Mouse (Mus musculus) embryonic facial prominence, embryonic 11.5 days (tissue): ENCODE measurements around the gene Gabarap. TPM values are rescaled to one million over a fixed set of nuclear protein-coding genes. Genes with fewer than 3 reads are reported as not detected.

Experiments
- ATAC-seq: fragments of 200-750 bp; cut with Nextera tagmentation; replicated peaks from 2 replicates; pipeline ENCODE4 v1.8.0; 2017; ENCODE audit warnings: low read depth; ENCODE audit not compliant: insufficient number of reproducible peaks, low FRiP score, low TSS enrichment
- DNase-seq: peaks from one replicate; pipeline ENCODE4 v3.0.0-alpha.2; 2015; ENCODE audit warnings: low spot score
- H3K27ac ChIP-seq: fragments of 300-500 bp; sonication (generic); replicated peaks from 2 replicates; pipeline ENCODE4 v1.5.1; 2014; ENCODE audit warnings: mild to moderate bottlenecking, low read depth, low read length, control low read depth
- H3K27me3 ChIP-seq: fragments of 300-500 bp; sonication (generic); 2 replicates; pipeline ENCODE4 v1.6.1; 2014; ENCODE audit warnings: mild to moderate bottlenecking, low read length, moderate library complexity, mixed read lengths; ENCODE audit not compliant: control insufficient read depth, insufficient read depth
- H3K36me3 ChIP-seq: fragments of 300-500 bp; sonication (generic); replicated peaks from 2 replicates; pipeline ENCODE4 v1.6.1; 2014; ENCODE audit warnings: low read depth, mild to moderate bottlenecking, low read length, moderate library complexity, mixed read lengths; ENCODE audit not compliant: control insufficient read depth, insufficient read depth
- H3K4me1 ChIP-seq: fragments of 300-500 bp; sonication (generic); 2 replicates; pipeline ENCODE4 v1.6.1; 2014; ENCODE audit warnings: low read length, mixed read lengths; ENCODE audit not compliant: control insufficient read depth, insufficient read depth
- H3K4me2 ChIP-seq: fragments of 300-500 bp; sonication (generic); 2 replicates; pipeline ENCODE4 v1.6.1; 2014; ENCODE audit warnings: low read depth, mild to moderate bottlenecking, control low read depth, low read length, moderate library complexity
- H3K4me3 ChIP-seq: fragments of 300-500 bp; sonication (generic); 2 replicates; pipeline ENCODE4 v1.5.1; 2014; ENCODE audit warnings: low read depth, low read length, control low read depth
- H3K9ac ChIP-seq: fragments of 300-500 bp; sonication (generic); replicated peaks from 2 replicates; pipeline ENCODE4 v1.6.1; 2014; ENCODE audit warnings: mild to moderate bottlenecking, control low read depth, low read length
- H3K9me3 ChIP-seq: fragments of 300-500 bp; sonication (generic); replicated peaks from 2 replicates; pipeline ENCODE4 v1.6.1; 2016; ENCODE audit warnings: mild to moderate bottlenecking, low read length, inconsistent platforms, mixed read lengths; ENCODE audit not compliant: control insufficient read depth
- WGBS: fragments of 180-500 bp; shearing (Covaris S2); extraction: QIAGEN DNeasy Blood & Tissue Kit; methylation state at CpG from one replicate; pipeline ENCODE4 v1.1.7; 2014; 5-methylcytosine and 5-hydroxymethylcytosine counted together
- polyA plus RNA-seq: library from polyadenylated mRNA; unstranded; fragments of >200 nt; fragmentation: Nextera tagmentation; extraction: Ambion mirVana; gene quantifications from 2 replicates; pipeline ENCODE4 v1.2.1, GENCODE M21; 2014

Gabarap gene
- polyA plus RNA-seq, 1 experiment from 2014 or later: 474 TPM

GRCm38 (mm10) chr11:69996161-69997061, 5.5 kb downstream of the Gabarap start:
- Histone ChIP-seq H3K36me3 (peaks cover 11% of the 10 kb centered on the region), H3K4me2 (peak overlapping the region; percentile 50), H3K4me3 (peak overlapping the region; percentile 98), H3K27ac (peak overlapping the region; percentile 97), H3K4me1 (no peaks in the 10 kb centered on the region; the same call in none of the 2 replicates), H3K9me3 (no peaks in the 10 kb centered on the region), H3K9ac (peak overlapping the region; percentile 98), H3K27me3 (no peaks in the 10 kb centered on the region)
- ATAC-seq: 0 out of 2 replicates have a peak, but pooled peaks have one; percentile 0
- WGBS: under 1% methylated on average over 58 of the region's 66 CpGs
- peak; percentile 69 for DNase-seq

DNA sequence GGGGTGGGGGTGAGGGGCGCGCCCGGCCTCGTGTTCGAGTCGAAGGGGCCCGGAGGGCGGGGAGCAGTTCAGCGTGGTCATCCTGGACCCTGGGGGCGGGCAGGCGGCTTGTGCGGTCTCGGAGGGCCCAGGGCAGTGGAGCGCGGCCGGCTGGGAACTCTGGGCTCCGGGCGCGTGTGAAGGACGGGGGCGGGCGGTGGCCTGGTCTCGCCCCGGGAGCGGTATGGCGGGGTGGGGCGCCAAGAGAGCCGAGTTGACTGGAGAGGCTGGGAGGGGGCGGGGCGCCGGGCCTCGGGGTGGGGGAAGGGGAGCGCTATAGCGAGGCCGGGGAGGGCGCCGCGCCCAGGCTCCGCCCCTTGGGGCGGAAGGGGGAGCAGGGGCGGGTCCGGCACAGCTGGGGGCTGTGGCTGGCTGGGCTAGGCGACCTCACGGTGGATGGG, 6.1 kb downstream of the Gabarap start:
- DNase-seq (peak; percentile 90), ATAC-seq (peak; percentile 42)
- Histone ChIP-seq H3K27ac (peak overlapping the region; percentile 97), H3K36me3 (peaks cover 11% of the 10 kb centered on the region), H3K4me1 (no peaks in the 10 kb centered on the region; the same call in none of the 2 replicates), H3K9me3 (no peaks in the 10 kb centered on the region), H3K4me2 (peak overlapping the region; percentile 50), H3K9ac (peak overlapping the region; percentile 98), H3K4me3 (peak overlapping the region; percentile 98), H3K27me3 (no peaks in the 10 kb centered on the region)
- WGBS: under 1% methylated on average over 30 of the region's 44 CpGs

GRCm38 (mm10) chr11:69998567-69999491, 7.9 kb downstream of the Gabarap start:
- H3K4me3 ChIP-seq: 0 out of 2 replicates have a peak overlapping the region, but pooled peaks have one; percentile 3
- H3K4me2 ChIP-seq: no peak overlapping the region
- 92% methylated on average over 27 of the region's 27 CpGs for WGBS
- peaks cover 11% of the 10 kb centered on the region for H3K36me3 ChIP-seq
- H3K9me3 ChIP-seq: no peaks in the 10 kb centered on the region
- DNase-seq (no peak), ATAC-seq (no peak)
- no peak overlapping the region for H3K9ac ChIP-seq
- H3K4me1 ChIP-seq: no peaks in the 10 kb centered on the region; the same call in 1 of the 2 replicates
- H3K27ac ChIP-seq: no peak overlapping the region
- no peaks in the 10 kb centered on the region for H3K27me3 ChIP-seq

DNA sequence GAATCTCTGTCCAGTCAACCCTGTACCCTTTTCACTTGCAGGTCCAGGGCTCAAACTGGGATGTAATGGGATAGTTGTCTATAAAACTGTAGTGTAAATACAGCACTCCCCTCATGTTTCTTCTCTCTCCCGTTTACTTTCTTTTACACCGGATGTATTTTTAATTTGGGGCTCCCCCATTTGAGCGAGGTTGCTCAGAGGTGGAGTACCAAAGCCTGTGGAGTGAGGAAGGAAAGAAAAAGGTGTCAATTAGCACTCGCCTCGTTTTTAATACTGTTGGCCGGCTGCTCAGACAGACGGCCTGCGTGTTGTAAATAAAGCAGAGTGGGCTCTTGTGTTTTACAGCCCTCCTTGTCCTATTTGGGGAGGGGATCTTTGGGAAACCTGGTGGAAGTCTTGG, 8.7 kb downstream of the Gabarap start:
- H3K27ac ChIP-seq: no peak overlapping the region
- no peak overlapping the region for H3K4me3 ChIP-seq
- H3K4me2 ChIP-seq: no peak overlapping the region
- WGBS: 88% methylated on average over 8 of the region's 8 CpGs
- H3K36me3 ChIP-seq: peaks cover 11% of the 10 kb centered on the region
- H3K9me3 ChIP-seq: no peaks in the 10 kb centered on the region
- H3K27me3 ChIP-seq: no peaks in the 10 kb centered on the region
- no peak overlapping the region for H3K9ac ChIP-seq
- DNase-seq (no peak), ATAC-seq (no peak)
- H3K4me1 ChIP-seq: no peaks in the 10 kb centered on the region; the same call in 1 of the 2 replicates

- WGBS: under 1% methylated on average over 47 of the region's 48 CpGs
- H3K36me3 ChIP-seq: peaks cover 11% of the 10 kb centered on the region
- H3K9ac ChIP-seq: peak within 1 kb of the TSS; percentile 83
Observed at GRCm38 (mm10) chr11:70000396-70000898, 9.5 kb downstream of the Gabarap start, which contains the start of gene Dvl2. TSS of gene Dvl2 (plus strand) at chr11:70000595.

GRCm38 (mm10) chr11:70001159-70001558, 10.2 kb downstream of the Gabarap start:
- 14% methylated on average over 8 of the region's 8 CpGs for WGBS
- H3K36me3 ChIP-seq: peaks cover 14% of the 10 kb centered on the region
- peak overlapping the region; percentile 85 for H3K4me3 ChIP-seq
- H3K9me3 ChIP-seq: no peaks in the 10 kb centered on the region
- H3K4me1 ChIP-seq: no peaks in the 10 kb centered on the region; the same call in 1 of the 2 replicates
- ATAC-seq: no peak
- no peaks in the 10 kb centered on the region for H3K27me3 ChIP-seq
- H3K4me2 ChIP-seq: peak overlapping the region; percentile 47
- peak overlapping the region; percentile 94; the same call in 1 of the 2 replicates for H3K27ac ChIP-seq
- no peak for DNase-seq
- H3K9ac ChIP-seq: peak overlapping the region; percentile 83

More at GRCm38 (mm10) chr11:70000396-70000898, 9.5 kb downstream of the Gabarap start, which contains the start of gene Dvl2:
- ATAC-seq (peak; percentile 45; the same call in 1 of the 2 replicates), DNase-seq (peak; percentile 97)
- Histone ChIP-seq H3K27me3 (no peaks in the 10 kb centered on the region), H3K9me3 (no peaks in the 10 kb centered on the region), H3K4me1 (no peaks in the 10 kb centered on the region; the same call in 1 of the 2 replicates), H3K4me2 (peak within 1 kb of the TSS; percentile 47), H3K27ac (peak within 1 kb of the TSS; percentile 94), H3K4me3 (peak within 1 kb of the TSS; percentile 85)

DNA sequence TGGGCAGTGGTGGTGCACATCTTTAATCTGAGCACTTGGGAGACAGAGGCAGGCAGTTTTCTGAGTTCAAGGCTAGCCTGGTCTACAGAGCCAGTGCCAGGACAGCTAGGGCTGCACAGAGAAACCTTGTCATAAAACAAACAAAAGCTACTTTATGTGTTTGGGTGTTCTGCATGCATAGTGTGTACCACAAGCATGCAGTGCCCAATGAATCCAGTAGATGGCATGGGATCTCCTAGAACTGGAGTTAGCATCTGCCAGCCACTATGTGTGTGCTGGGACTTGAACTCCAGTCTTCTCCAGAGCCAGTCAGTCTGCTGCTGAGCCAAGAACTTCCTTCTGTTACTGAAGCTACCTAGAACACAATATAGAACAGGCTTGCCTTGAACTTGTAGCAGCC, 10.9 kb downstream of the Gabarap start:
- Histone ChIP-seq H3K36me3 (peaks cover 20% of the 10 kb centered on the region), H3K27ac (no peak overlapping the region), H3K4me2 (peak overlapping the region; percentile 47), H3K9me3 (no peaks in the 10 kb centered on the region), H3K9ac (no peak overlapping the region), H3K4me1 (no peaks in the 10 kb centered on the region; the same call in 1 of the 2 replicates), H3K4me3 (peak overlapping the region; percentile 85), H3K27me3 (no peaks in the 10 kb centered on the region)
- peak; percentile 52 for DNase-seq
- ATAC-seq: no peak
